Mouse (Mus musculus): Measurements from ENCODE around the gene Tex12. TPM values are rescaled to one million over a fixed set of nuclear protein-coding genes. Genes with fewer than 3 reads are reported as not detected.
A peak's percentile ranks its signal among the peaks of the same experiment; 100 is the strongest.

Gene Tex12
- polyA plus RNA-seq, 1 experiment from 2014 or later, result not detected

GRCm38 (mm10) chr9:50547859-50548478 lies 13.2 kb downstream of the Tex12 start:
- no peak for ATAC-seq (ENCODE audit: low read depth)

GRCm38 (mm10) chr9:50542401-50542800 lies 18.7 kb downstream of the Tex12 start:
- Histone ChIP-seq H3K36me3 (ENCODE audit: control insufficient read depth, insufficient read depth) (no peaks in the 10 kb centered on the region), H3K4me1 (ENCODE audit: control insufficient read depth, low read depth, low read length) (no peaks in the 10 kb centered on the region), H3K9me3 (replicated peaks; ENCODE audit: control insufficient read depth, low read length) (no peaks in the 10 kb centered on the region), H3K4me3 (ENCODE audit: low read depth, low read length) (no peak overlapping the region), H3K27ac (ENCODE audit: low read length) (no peak overlapping the region), H3K4me2 (ENCODE audit: low read depth, low read length) (no peak overlapping the region), H3K27me3 (ENCODE audit: control insufficient read depth, insufficient read depth, low read depth, low read length) (no peaks in the 10 kb centered on the region), H3K9ac (ENCODE audit: low read depth, low read length) (no peak overlapping the region)
- WGBS (ENCODE audit: insufficient replicate concordance), result 62% methylated on average over 9 of the region's 9 CpGs
- no peak for ATAC-seq (ENCODE audit: low read depth)

More at GRCm38 (mm10) chr9:50547859-50548478, 13.2 kb downstream of the Tex12 start:
- 26% methylated on average over 5 of the region's 5 CpGs for WGBS (ENCODE audit: insufficient replicate concordance)
- Histone ChIP-seq H3K36me3 (ENCODE audit: control insufficient read depth, insufficient read depth) (no peaks in the 10 kb centered on the region), H3K27ac (ENCODE audit: low read length) (no peak overlapping the region), H3K4me3 (ENCODE audit: low read depth, low read length) (no peak overlapping the region), H3K9ac (ENCODE audit: low read depth, low read length) (no peak overlapping the region), H3K9me3 (replicated peaks; ENCODE audit: control insufficient read depth, low read length) (no peaks in the 10 kb centered on the region), H3K27me3 (ENCODE audit: control insufficient read depth, insufficient read depth, low read depth, low read length) (no peaks in the 10 kb centered on the region), H3K4me2 (ENCODE audit: low read depth, low read length) (no peak overlapping the region), H3K4me1 (ENCODE audit: control insufficient read depth, low read depth, low read length) (no peaks in the 10 kb centered on the region)

- Histone ChIP-seq H3K4me2 (ENCODE audit: low read depth, low read length) (no peak overlapping the region), H3K27ac (ENCODE audit: low read length) (peak overlapping the region; percentile 17; the same call in 1 of the 2 replicates), H3K27me3 (ENCODE audit: control insufficient read depth, insufficient read depth, low read depth, low read length) (no peaks in the 10 kb centered on the region), H3K4me1 (ENCODE audit: control insufficient read depth, low read depth, low read length) (no peaks in the 10 kb centered on the region; the same call in 1 of the 2 replicates), H3K4me3 (ENCODE audit: low read depth, low read length) (no peak overlapping the region), H3K9me3 (replicated peaks; ENCODE audit: control insufficient read depth, low read length) (no peaks in the 10 kb centered on the region), H3K36me3 (ENCODE audit: control insufficient read depth, insufficient read depth) (no peaks in the 10 kb centered on the region), H3K9ac (ENCODE audit: low read depth, low read length) (no peak overlapping the region)
- 29% methylated on average over 7 of the region's 7 CpGs for WGBS (ENCODE audit: insufficient replicate concordance)
- ATAC-seq (ENCODE audit: low read depth), result no peak
These were observed 21.0 kb downstream of the Tex12 start for GRCm38 (mm10) chr9:50540170-50540569.

GRCm38 (mm10) chr9:50537295-50537694 lies 23.8 kb downstream of the Tex12 start:
- ATAC-seq (ENCODE audit: low read depth), result no peak

GRCm38 (mm10) chr9:50536603-50537135 lies 24.5 kb downstream of the Tex12 start:
- ATAC-seq (ENCODE audit: low read depth), result no peak
- Histone ChIP-seq H3K9me3 (replicated peaks; ENCODE audit: control insufficient read depth, low read length) (no peaks in the 10 kb centered on the region), H3K27me3 (ENCODE audit: control insufficient read depth, insufficient read depth, low read depth, low read length) (no peaks in the 10 kb centered on the region), H3K27ac (ENCODE audit: low read length) (no peak overlapping the region), H3K4me1 (ENCODE audit: control insufficient read depth, low read depth, low read length) (peaks cover 2% of the 10 kb centered on the region), H3K9ac (ENCODE audit: low read depth, low read length) (no peak overlapping the region), H3K4me3 (ENCODE audit: low read depth, low read length) (no peak overlapping the region), H3K36me3 (ENCODE audit: control insufficient read depth, insufficient read depth) (no peaks in the 10 kb centered on the region), H3K4me2 (ENCODE audit: low read depth, low read length) (no peak overlapping the region)
- WGBS (ENCODE audit: insufficient replicate concordance), result 33% methylated on average over 7 of the region's 7 CpGs

More at GRCm38 (mm10) chr9:50537295-50537694, 23.8 kb downstream of the Tex12 start:
- H3K4me2 ChIP-seq (ENCODE audit: low read depth, low read length), result no peak overlapping the region
- H3K9me3 ChIP-seq (replicated peaks; ENCODE audit: control insufficient read depth, low read length), result no peaks in the 10 kb centered on the region
- H3K27ac ChIP-seq (ENCODE audit: low read length), result no peak overlapping the region
- 34% methylated on average over 4 of the region's 4 CpGs for WGBS (ENCODE audit: insufficient replicate concordance)
- no peak overlapping the region for H3K9ac ChIP-seq (ENCODE audit: low read depth, low read length)
- H3K4me1 ChIP-seq (ENCODE audit: control insufficient read depth, low read depth, low read length), result peaks cover 2% of the 10 kb centered on the region
- H3K36me3 ChIP-seq (ENCODE audit: control insufficient read depth, insufficient read depth), result no peaks in the 10 kb centered on the region
- no peaks in the 10 kb centered on the region for H3K27me3 ChIP-seq (ENCODE audit: control insufficient read depth, insufficient read depth, low read depth, low read length)
- no peak overlapping the region for H3K4me3 ChIP-seq (ENCODE audit: low read depth, low read length)

GRCm38 (mm10) chr9:50535930-50536329 lies 25.2 kb downstream of the Tex12 start:
- Histone ChIP-seq H3K27me3 (ENCODE audit: control insufficient read depth, insufficient read depth, low read depth, low read length) (no peaks in the 10 kb centered on the region), H3K36me3 (ENCODE audit: control insufficient read depth, insufficient read depth) (no peaks in the 10 kb centered on the region), H3K9ac (ENCODE audit: low read depth, low read length) (no peak overlapping the region), H3K27ac (ENCODE audit: low read length) (no peak overlapping the region), H3K4me3 (ENCODE audit: low read depth, low read length) (no peak overlapping the region), H3K4me1 (ENCODE audit: control insufficient read depth, low read depth, low read length) (peaks cover 2% of the 10 kb centered on the region), H3K4me2 (ENCODE audit: low read depth, low read length) (no peak overlapping the region), H3K9me3 (replicated peaks; ENCODE audit: control insufficient read depth, low read length) (no peaks in the 10 kb centered on the region)
- 55% methylated on average over 5 of the region's 5 CpGs for WGBS (ENCODE audit: insufficient replicate concordance)
- ATAC-seq (ENCODE audit: low read depth), result peak; percentile 71

GRCm38 (mm10) chr9:50533791-50534190 lies 27.3 kb downstream of the Tex12 start:
- ATAC-seq (ENCODE audit: low read depth), result no peak
- 55% methylated on average over 3 of the region's 3 CpGs for WGBS (ENCODE audit: insufficient replicate concordance)
- Histone ChIP-seq H3K4me2 (ENCODE audit: low read depth, low read length) (peak overlapping the region; percentile 22), H3K27ac (ENCODE audit: low read length) (peak overlapping the region; percentile 21; the same call in 1 of the 2 replicates), H3K9me3 (replicated peaks; ENCODE audit: control insufficient read depth, low read length) (no peaks in the 10 kb centered on the region), H3K4me1 (ENCODE audit: control insufficient read depth, low read depth, low read length) (peaks cover 2% of the 10 kb centered on the region), H3K36me3 (ENCODE audit: control insufficient read depth, insufficient read depth) (no peaks in the 10 kb centered on the region), H3K9ac (ENCODE audit: low read depth, low read length) (no peak overlapping the region), H3K4me3 (ENCODE audit: low read depth, low read length) (no peak overlapping the region), H3K27me3 (ENCODE audit: control insufficient read depth, insufficient read depth, low read depth, low read length) (no peaks in the 10 kb centered on the region)

GRCm38 (mm10) chr9:50533328-50533727 lies 27.8 kb downstream of the Tex12 start:
- 18% methylated on average over 11 of the region's 11 CpGs for whole genome bisulfite sequencing (ENCODE audit: insufficient replicate concordance)
- no peaks in the 10 kb centered on the region for H3K36me3 ChIP-seq (ENCODE audit: control insufficient read depth, insufficient read depth)
- no peak overlapping the region for H3K9ac ChIP-seq (ENCODE audit: low read depth, low read length)
- peak overlapping the region; percentile 21; the same call in 1 of the 2 replicates for H3K27ac ChIP-seq (ENCODE audit: low read length)
- H3K27me3 ChIP-seq (ENCODE audit: control insufficient read depth, insufficient read depth, low read depth, low read length), result no peaks in the 10 kb centered on the region
- H3K4me2 ChIP-seq (ENCODE audit: low read depth, low read length), result peak overlapping the region; percentile 22
- H3K9me3 ChIP-seq (replicated peaks; ENCODE audit: control insufficient read depth, low read length), result no peaks in the 10 kb centered on the region
- ATAC-seq (ENCODE audit: low read depth), result no peak
- H3K4me1 ChIP-seq (ENCODE audit: control insufficient read depth, low read depth, low read length), result peaks cover 2% of the 10 kb centered on the region
- 0 out of 2 replicates have a peak overlapping the region, but pooled peaks have one; percentile 1 for H3K4me3 ChIP-seq (ENCODE audit: low read depth, low read length)

GRCm38 (mm10) chr9:50530890-50531289 lies 30.2 kb downstream of the Tex12 start:
- no peaks in the 10 kb centered on the region for H3K9me3 ChIP-seq (replicated peaks; ENCODE audit: control insufficient read depth, low read length)
- H3K4me3 ChIP-seq (ENCODE audit: low read depth, low read length), result no peak overlapping the region
- WGBS (ENCODE audit: insufficient replicate concordance), result 28% methylated on average over 2 of the region's 2 CpGs
- H3K27ac ChIP-seq (ENCODE audit: low read length), result no peak overlapping the region
- no peaks in the 10 kb centered on the region for H3K27me3 ChIP-seq (ENCODE audit: control insufficient read depth, insufficient read depth, low read depth, low read length)
- no peak for ATAC-seq (ENCODE audit: low read depth)
- no peaks in the 10 kb centered on the region for H3K36me3 ChIP-seq (ENCODE audit: control insufficient read depth, insufficient read depth)
- H3K9ac ChIP-seq (ENCODE audit: low read depth, low read length), result no peak overlapping the region
- no peak overlapping the region for H3K4me2 ChIP-seq (ENCODE audit: low read depth, low read length)
- peaks cover 14% of the 10 kb centered on the region for H3K4me1 ChIP-seq (ENCODE audit: control insufficient read depth, low read depth, low read length)

Data from liver, embryonic 16.5 days (tissue).